Mouse (Mus musculus) embryonic facial prominence, embryonic 12.5 days (tissue): ENCODE data around the gene Tubb2a. TPM values are rescaled to one million over a fixed set of nuclear protein-coding genes. Genes with fewer than 3 reads are reported as not detected.

ENCODE experiments used
- ATAC-seq: fragments of 200-750 bp; cut with Nextera tagmentation; 2 replicates; pipeline ENCODE4 v1.8.0; 2017; ENCODE audit not compliant: insufficient number of reproducible peaks, insufficient read depth, low FRiP score, low TSS enrichment
- H3K27ac ChIP-seq: fragments of 300-500 bp; sonication (generic); 2 replicates; pipeline ENCODE4 v1.5.1; 2016; ENCODE audit warnings: mild to moderate bottlenecking
- H3K27me3 ChIP-seq: fragments of 300-500 bp; sonication (generic); 2 replicates; pipeline ENCODE4 v1.6.1; 2016; ENCODE audit warnings: mild to moderate bottlenecking, moderate library complexity
- H3K36me3 ChIP-seq: fragments of 300-500 bp; sonication (generic); 2 replicates; pipeline ENCODE4 v1.6.1; 2016; ENCODE audit warnings: mild to moderate bottlenecking
- H3K4me1 ChIP-seq: fragments of 300-500 bp; sonication (generic); 2 replicates; pipeline ENCODE4 v1.6.1; 2016
- H3K4me2 ChIP-seq: fragments of 300-500 bp; sonication (generic); replicated peaks from 2 replicates; pipeline ENCODE4 v1.6.1; 2016; ENCODE audit warnings: mild to moderate bottlenecking, moderate library complexity
- H3K4me3 ChIP-seq: fragments of 300-500 bp; sonication (generic); 2 replicates; pipeline ENCODE4 v1.5.1; 2016; ENCODE audit warnings: mild to moderate bottlenecking
- H3K9ac ChIP-seq: fragments of 300-500 bp; sonication (generic); 2 replicates; pipeline ENCODE4 v1.6.1; 2016; ENCODE audit warnings: mild to moderate bottlenecking, moderate library complexity
- H3K9me3 ChIP-seq: fragments of 300-500 bp; sonication (generic); 2 replicates; pipeline ENCODE4 v1.6.1; 2016; ENCODE audit warnings: mild to moderate bottlenecking, moderate library complexity
- WGBS: fragments of 180-500 bp; shearing (Covaris S2); methylation state at CpG from one replicate; pipeline ENCODE4 v1.1.7; 2016; 5-methylcytosine and 5-hydroxymethylcytosine counted together
- polyA plus RNA-seq: library from polyadenylated mRNA; unstranded; fragments of >200 nt; fragmentation: Nextera tagmentation; extraction: Ambion mirVana; gene quantifications from 2 replicates; pipeline ENCODE4 v1.2.1, GENCODE M21; 2016

The Tubb2a gene
- polyA plus RNA-seq = 162 and 188 TPM in 2 replicates

DNA sequence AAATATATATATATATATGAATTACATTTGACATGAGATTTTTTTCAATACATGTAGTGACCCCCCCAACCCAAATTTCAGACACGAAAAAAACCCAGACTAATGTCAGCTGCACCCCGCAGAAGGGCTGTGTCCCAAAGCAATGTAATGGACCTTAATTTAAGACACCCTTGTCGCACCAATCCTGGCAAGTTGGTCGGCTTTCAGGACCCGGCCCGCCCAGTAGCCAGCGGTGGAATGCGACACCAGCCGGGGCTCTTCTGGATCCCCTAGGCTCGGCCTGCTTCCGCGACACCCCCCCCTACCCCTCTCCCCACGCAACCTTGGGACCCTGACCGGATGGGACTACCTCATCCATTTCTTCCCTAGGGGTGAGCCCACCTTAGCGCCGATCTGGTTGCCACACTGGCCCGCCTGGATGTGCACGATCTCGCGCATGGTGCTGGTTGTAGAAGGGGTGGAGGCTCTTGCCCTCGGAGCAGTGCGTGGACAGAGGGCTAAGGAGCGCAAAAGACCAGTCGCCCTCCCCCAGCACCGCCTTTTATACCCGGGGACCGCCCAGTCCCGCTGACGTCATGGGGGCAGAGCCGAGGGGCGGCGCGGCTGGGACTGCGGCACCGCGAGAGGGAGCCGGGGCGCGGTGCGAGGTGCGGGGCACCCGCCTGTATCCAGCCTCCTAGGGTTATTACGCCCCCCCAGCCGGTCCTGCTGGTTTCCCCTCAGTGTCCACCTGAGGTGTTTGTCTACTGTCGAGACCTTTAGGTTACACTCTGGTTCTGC lies at the start of gene Tubb2a:
Tubb2a (minus strand) TSS at position 516 of the 780 bp plus-strand sequence.
- no peaks in the 10 kb centered on the region for H3K27me3 ChIP-seq
- peak within 1 kb of the TSS; percentile 62 for H3K4me3 ChIP-seq
- WGBS = 1% methylated on average over 45 of the region's 45 CpGs
- H3K4me1 ChIP-seq = peaks cover 10% of the 10 kb centered on the region
- H3K9me3 ChIP-seq = no peaks in the 10 kb centered on the region
- H3K9ac ChIP-seq = peak within 1 kb of the TSS; percentile 71
- H3K36me3 ChIP-seq = peaks cover 8% of the 10 kb centered on the region; the same call in 1 of the 2 replicates
- H3K4me2 ChIP-seq = peak within 1 kb of the TSS; percentile 82
- ATAC-seq = peak; percentile 85
- 0 out of 2 replicates have a peak within 1 kb of the TSS, but pooled peaks have one; percentile 2 for H3K27ac ChIP-seq

DNA sequence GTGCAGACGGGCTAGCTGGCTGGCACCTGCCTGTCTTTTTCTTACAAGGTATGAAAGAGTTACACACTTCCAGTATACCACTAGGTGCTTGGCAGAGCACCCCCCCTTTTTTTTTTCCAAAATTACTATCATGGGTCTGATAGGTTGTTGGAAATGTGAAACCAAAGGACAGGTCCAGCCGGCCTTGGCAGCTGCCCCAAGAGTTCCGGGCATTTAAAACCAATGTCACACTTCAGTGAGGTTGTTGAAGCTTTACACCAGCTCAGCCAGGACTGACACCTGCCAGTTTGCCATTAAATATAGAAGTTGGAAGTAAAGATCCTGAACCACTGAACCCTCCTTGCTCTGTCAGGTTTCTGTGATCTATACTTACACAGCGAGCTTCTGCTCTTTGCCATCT lies 47.9 kb upstream of the Tubb2a start:
- Histone ChIP-seq H3K4me2 (peak overlapping the region; percentile 18; the same call in 1 of the 2 replicates), H3K9me3 (no peaks in the 10 kb centered on the region), H3K9ac (no peak overlapping the region), H3K27ac (no peak overlapping the region), H3K36me3 (0 out of 2 replicates have a peak, but pooled peaks cover 5% of the 10 kb centered on the region), H3K4me3 (no peak overlapping the region), H3K4me1 (peaks cover 20% of the 10 kb centered on the region), H3K27me3 (no peaks in the 10 kb centered on the region)
- WGBS = 82% methylated on average over 4 of the region's 4 CpGs
- ATAC-seq = no peak

GRCm38 (mm10) chr13:34120536-34120935 lies 42.7 kb upstream of the Tubb2a start:
- Histone ChIP-seq H3K27ac (no peak overlapping the region), H3K4me2 (no peak overlapping the region), H3K9me3 (no peaks in the 10 kb centered on the region), H3K4me1 (peaks cover 5% of the 10 kb centered on the region; the same call in 1 of the 2 replicates), H3K36me3 (0 out of 2 replicates have a peak, but pooled peaks cover 5% of the 10 kb centered on the region), H3K9ac (no peak overlapping the region), H3K4me3 (no peak overlapping the region), H3K27me3 (no peaks in the 10 kb centered on the region)
- 96% methylated on average over 2 of the region's 2 CpGs for WGBS
- ATAC-seq = no peak

- Histone ChIP-seq H3K4me3 (no peak overlapping the region), H3K36me3 (no peaks in the 10 kb centered on the region), H3K4me2 (no peak overlapping the region), H3K9me3 (no peaks in the 10 kb centered on the region), H3K9ac (no peak overlapping the region), H3K27ac (no peak overlapping the region), H3K4me1 (no peaks in the 10 kb centered on the region), H3K27me3 (no peaks in the 10 kb centered on the region)
- WGBS = 61% methylated on average over 4 of the region's 4 CpGs
- no peak for ATAC-seq
Measured at GRCm38 (mm10) chr13:34119406-34119805, 41.6 kb upstream of the Tubb2a start.

DNA sequence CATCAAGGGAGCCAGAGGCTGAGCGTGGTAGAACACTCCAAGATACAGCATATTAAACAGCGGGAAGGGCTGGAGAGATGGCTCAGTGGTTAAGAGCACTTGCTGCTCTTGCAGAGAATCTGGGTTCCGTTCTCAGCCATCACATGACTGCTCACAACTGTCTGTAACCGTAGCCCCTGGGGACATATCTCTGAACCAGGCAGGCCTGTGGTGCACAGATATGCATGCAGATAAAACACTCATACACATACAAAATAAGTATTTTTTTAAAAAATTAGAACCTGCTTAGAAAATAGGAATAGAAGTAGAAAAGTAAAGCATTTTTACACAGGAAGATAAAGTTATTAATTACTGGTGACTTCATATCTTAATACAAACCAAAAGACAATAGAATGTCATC lies 41.0 kb upstream of the Tubb2a start:
- no peak for ATAC-seq
- H3K36me3 ChIP-seq = no peaks in the 10 kb centered on the region
- H3K27me3 ChIP-seq = no peaks in the 10 kb centered on the region
- WGBS = 79% methylated on average over 4 of the region's 4 CpGs
- no peak overlapping the region for H3K4me2 ChIP-seq
- no peak overlapping the region for H3K27ac ChIP-seq
- H3K9ac ChIP-seq = no peak overlapping the region
- H3K4me1 ChIP-seq = no peaks in the 10 kb centered on the region
- no peaks in the 10 kb centered on the region for H3K9me3 ChIP-seq
- H3K4me3 ChIP-seq = no peak overlapping the region

DNA sequence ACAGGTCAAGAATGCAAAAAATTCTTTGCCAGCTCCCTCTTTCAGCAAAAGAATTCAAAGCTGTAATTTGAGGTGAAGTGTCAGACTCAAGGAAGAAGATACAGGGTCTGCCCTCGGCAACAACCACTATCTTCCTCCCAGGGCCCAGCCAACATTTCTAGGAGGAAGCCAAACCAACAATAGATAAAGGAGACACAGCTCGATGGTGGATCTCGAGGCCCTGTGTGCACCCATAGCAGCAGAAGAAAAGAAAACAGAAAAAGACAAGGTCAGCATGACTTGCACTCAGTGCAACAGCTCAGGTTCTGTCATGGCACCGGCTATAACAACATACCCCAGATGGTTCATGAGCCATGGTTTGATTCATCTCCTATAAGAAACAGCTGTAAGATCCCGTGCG lies 38.7 kb upstream of the Tubb2a start:
- Histone ChIP-seq H3K36me3 (no peaks in the 10 kb centered on the region), H3K4me1 (no peaks in the 10 kb centered on the region), H3K4me2 (no peak overlapping the region), H3K9ac (no peak overlapping the region), H3K4me3 (no peak overlapping the region), H3K9me3 (no peaks in the 10 kb centered on the region), H3K27ac (no peak overlapping the region), H3K27me3 (no peaks in the 10 kb centered on the region)
- ATAC-seq = no peak
- WGBS = 69% methylated on average over 6 of the region's 6 CpGs

- Histone ChIP-seq H3K36me3 (no peaks in the 10 kb centered on the region), H3K27me3 (no peaks in the 10 kb centered on the region), H3K4me1 (no peaks in the 10 kb centered on the region), H3K27ac (no peak overlapping the region), H3K9me3 (no peaks in the 10 kb centered on the region), H3K4me2 (no peak overlapping the region), H3K9ac (no peak overlapping the region), H3K4me3 (no peak overlapping the region)
- WGBS = 64% methylated on average over 4 of the region's 4 CpGs
- no peak for ATAC-seq
Measured at GRCm38 (mm10) chr13:34114654-34115053, 36.8 kb upstream of the Tubb2a start.

GRCm38 (mm10) chr13:34113086-34113485 lies 35.3 kb upstream of the Tubb2a start:
- no peaks in the 10 kb centered on the region for H3K27me3 ChIP-seq
- ATAC-seq = no peak
- H3K4me1 ChIP-seq = no peaks in the 10 kb centered on the region
- no peak overlapping the region for H3K9ac ChIP-seq
- WGBS = 88% methylated on average over 3 of the region's 3 CpGs
- H3K36me3 ChIP-seq = no peaks in the 10 kb centered on the region
- H3K4me3 ChIP-seq = no peak overlapping the region
- H3K4me2 ChIP-seq = no peak overlapping the region
- no peaks in the 10 kb centered on the region for H3K9me3 ChIP-seq
- no peak overlapping the region for H3K27ac ChIP-seq

DNA sequence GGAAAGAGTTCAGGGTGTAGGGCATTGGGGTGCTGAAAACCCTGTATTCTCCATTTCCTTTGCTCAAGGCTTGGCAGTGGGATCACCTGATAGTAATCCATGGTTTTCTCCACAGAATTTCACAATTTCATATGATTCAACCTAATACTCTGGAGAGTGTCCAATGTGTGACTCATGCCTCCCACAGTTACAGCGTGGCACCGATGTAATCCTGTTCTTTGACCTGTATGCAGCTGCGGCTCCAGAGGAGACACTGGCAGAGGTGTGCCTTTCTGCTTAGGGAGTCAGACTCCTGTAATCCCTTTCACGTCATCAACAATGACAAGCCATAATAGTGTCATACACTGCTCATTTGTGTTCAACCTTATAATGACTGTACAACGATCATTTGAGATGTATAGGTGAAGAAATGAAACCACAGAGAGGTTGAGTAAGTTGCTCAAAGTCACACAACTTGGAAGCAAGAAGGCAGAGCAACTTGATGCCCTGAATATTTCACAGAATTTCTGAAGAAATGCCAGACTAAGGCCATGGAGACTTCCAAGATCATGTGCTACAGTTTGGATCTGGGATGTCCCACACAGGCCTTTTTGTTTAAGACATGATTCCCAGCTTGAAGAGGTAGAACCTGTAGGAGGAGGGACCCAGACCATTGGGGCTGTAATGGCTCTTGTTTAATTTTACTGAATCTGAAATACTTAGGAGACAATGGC lies 34.7 kb upstream of the Tubb2a start:
- 90% methylated on average over 5 of the region's 5 CpGs for WGBS
- Histone ChIP-seq H3K27me3 (no peaks in the 10 kb centered on the region), H3K36me3 (no peaks in the 10 kb centered on the region), H3K9me3 (no peaks in the 10 kb centered on the region), H3K9ac (no peak overlapping the region), H3K4me1 (no peaks in the 10 kb centered on the region), H3K27ac (no peak overlapping the region), H3K4me2 (no peak overlapping the region), H3K4me3 (no peak overlapping the region)
- ATAC-seq = no peak

GRCm38 (mm10) chr13:34111878-34112277 lies 34.1 kb upstream of the Tubb2a start:
- Histone ChIP-seq H3K4me2 (no peak overlapping the region), H3K9ac (no peak overlapping the region), H3K9me3 (no peaks in the 10 kb centered on the region), H3K27ac (no peak overlapping the region), H3K4me1 (no peaks in the 10 kb centered on the region), H3K27me3 (no peaks in the 10 kb centered on the region), H3K36me3 (no peaks in the 10 kb centered on the region), H3K4me3 (no peak overlapping the region)
- 84% methylated on average over 3 of the region's 3 CpGs for WGBS
- no peak for ATAC-seq

DNA sequence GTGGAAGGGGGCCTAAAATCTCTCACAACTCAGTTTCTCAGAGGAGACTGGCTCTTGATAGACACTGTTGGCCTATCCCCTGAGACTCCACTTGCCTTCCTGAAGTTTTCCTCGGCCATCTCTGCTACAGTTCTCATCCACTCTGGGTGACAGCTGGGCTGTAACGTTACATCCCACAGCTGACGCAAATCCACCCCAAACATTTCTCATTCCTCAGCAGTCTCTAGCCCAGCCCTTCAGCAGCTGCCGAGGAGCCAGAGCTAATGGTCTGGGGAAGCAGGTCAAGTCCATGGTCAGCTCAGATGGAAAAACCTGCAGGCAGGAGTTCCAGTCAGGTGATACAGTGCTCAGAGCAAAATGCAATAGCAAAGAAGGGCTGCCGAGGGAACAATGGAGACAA lies 33.2 kb upstream of the Tubb2a start:
- no peak overlapping the region for H3K9ac ChIP-seq
- no peak overlapping the region for H3K4me3 ChIP-seq
- no peak for ATAC-seq
- 69% methylated on average over 5 of the region's 5 CpGs for WGBS
- H3K4me1 ChIP-seq = no peaks in the 10 kb centered on the region
- no peak overlapping the region for H3K27ac ChIP-seq
- no peaks in the 10 kb centered on the region for H3K27me3 ChIP-seq
- H3K36me3 ChIP-seq = no peaks in the 10 kb centered on the region
- H3K4me2 ChIP-seq = no peak overlapping the region
- H3K9me3 ChIP-seq = no peaks in the 10 kb centered on the region

GRCm38 (mm10) chr13:34109677-34110058 lies 31.9 kb upstream of the Tubb2a start:
- H3K9me3 ChIP-seq = no peaks in the 10 kb centered on the region
- H3K4me1 ChIP-seq = no peaks in the 10 kb centered on the region
- no peak overlapping the region for H3K9ac ChIP-seq
- H3K4me3 ChIP-seq = no peak overlapping the region
- no peak overlapping the region for H3K27ac ChIP-seq
- WGBS = 49% methylated on average over 4 of the region's 4 CpGs
- ATAC-seq = no peak
- H3K36me3 ChIP-seq = no peaks in the 10 kb centered on the region
- no peaks in the 10 kb centered on the region for H3K27me3 ChIP-seq
- H3K4me2 ChIP-seq = no peak overlapping the region
